Mouse (Mus musculus): ENCODE data around the gene Rab8a. TPM values are rescaled to one million over a fixed set of nuclear protein-coding genes. Genes with fewer than 3 reads are reported as not detected.

The Rab8a gene
- 24.9 and 70.2 TPM in 2 replicates for polyA plus RNA-seq (2012; ENCODE audit: low replicate concordance)

DNA sequence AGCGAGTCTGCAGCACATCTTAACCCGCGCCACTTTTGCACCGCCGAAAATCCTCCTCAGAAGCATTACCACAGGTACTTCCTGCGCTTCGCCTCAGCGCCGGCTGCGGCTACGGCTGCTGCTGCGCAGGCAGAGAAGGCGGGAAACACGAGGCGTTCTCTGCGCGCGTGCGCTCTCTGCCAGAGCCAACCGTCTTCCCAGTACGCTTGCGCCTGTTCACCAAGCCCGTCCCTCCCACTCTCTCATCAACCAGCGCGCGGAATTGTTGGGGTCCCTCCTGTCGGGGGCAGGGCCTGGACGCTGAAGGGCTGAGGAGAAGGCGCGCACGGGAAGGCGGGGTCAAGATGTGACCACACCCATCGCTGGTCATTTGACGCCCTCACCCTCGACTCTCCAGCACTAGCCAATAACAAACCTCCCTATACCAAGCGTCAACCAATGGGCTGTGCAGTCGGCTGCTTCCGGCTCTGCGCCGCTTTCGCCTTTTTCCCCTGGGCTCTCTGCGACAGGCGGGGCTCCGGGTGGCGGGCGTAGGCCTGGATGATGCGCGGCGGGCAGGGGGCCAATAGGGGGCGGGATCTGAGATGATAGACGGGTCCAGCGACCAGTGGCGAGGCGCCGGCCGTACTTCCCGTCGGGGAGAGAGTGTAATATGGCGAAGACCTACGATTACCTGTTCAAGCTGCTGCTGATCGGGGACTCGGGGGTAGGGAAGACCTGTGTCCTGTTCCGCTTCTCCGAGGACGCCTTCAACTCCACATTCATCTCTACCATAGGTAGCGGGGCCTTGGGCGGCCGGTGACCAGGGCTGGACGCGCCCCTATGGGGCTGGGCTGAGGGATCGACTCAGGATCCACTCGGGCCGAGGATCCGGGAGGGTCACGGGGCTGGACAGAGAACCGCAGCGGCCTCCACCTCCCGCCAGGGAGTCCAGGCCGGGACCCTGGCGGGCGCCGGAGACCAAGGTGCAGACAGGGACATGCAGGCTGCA lies at the start of gene Rab8a:
Rab8a (plus strand) TSS at position 494 of the 991 bp plus-strand sequence.

DNA sequence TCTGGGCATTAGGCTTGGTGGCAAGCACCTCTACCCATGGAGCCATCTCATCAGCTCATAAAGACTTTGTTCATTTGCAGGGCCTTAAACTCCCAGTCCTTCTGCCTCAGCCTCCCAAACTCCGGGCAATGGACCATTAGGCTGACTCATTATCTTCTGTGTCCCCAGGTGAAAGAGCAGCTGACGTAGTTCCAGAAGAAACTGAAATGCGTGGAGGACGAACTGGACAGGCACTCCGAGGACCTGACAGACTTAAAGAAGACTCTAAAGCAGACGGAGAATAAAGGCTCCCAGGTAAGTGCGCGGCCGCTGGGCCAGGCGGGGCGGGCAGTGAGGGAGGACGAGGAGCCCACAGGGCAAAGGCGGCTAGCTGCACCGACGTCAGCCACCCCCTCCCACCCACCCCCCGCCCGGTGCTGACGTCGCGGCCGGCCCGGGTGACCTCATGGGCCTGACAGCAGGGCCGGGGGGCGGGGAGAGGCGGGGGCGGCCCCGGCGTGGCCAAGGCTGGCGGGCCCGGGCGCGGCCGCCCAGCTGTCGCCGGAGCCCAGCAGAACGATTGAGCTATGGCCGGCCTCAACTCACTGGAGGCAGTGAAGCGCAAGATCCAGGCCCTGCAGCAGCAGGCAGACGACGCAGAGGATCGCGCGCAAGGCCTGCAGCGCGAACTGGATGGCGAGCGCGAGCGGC lies 26.1 kb upstream of the Rab8a start, which contains the start of gene Tpm4:
Tpm4 (plus strand) TSS at position 220 of the 690 bp plus-strand sequence.

DNA sequence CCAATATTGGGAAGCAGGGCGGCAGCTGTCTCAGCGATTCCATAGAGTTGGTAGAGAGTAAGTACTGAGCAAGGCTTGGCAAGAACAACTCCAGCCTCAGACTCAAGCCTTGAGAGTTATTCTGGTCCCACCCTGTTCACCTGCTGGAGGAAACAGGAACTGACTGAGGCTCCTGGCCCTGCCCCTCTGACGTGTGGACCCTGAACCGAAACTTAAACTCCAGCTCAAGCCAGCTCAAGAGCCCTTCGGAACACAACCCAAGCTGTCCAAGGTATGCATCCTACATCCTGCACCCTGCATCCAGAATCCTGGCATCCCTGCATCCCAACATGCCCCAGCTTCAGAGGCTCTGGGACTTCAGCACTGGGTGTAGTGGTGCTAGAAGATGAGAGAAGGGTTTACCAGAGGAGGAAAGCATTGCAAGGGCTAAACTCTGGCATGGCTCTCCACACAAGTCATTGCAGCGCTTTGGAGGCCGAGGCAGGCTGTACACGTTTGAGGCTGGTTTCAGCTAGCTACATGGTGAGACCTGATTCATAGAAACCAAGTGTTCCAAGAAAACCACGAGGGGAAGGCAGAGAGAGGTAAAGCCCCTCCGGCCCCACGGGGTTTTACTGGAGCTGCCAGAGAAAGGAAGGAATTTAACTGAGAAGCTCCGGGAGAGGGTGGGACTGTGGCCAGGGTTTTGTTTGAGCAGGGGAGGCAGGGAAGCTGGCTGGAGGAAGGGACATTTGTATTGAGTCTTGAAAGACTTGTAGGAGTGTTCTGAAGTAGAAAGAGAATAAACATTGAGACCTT lies 28.6 kb downstream of the Rab8a start, which contains the start of gene Hsh2d:
Hsh2d (plus strand) TSS at position 222 of the 798 bp plus-strand sequence.

DNA sequence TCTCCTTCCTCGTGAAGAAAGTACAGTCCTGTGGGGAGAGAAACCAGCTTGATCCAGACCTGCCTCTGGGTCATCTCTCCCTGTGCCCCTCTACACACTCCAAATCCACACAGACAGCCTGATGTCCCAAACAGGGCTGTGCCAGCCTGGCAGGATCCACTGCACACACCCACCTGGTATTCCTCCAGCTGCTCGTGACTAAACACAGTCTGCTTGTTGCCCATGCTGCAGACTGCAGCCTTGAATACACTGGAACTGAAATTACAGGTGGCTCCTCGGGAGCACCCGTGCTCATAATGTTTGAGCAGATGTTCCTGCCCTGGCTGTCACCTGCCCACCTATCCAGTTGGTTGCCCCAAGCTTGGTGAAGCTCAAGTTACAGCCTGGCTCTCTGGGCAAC lies 51.8 kb downstream of the Rab8a start, which contains the start of gene Cib3:
Cib3 (minus strand) TSS at position 87 of the 400 bp plus-strand sequence.

DNA sequence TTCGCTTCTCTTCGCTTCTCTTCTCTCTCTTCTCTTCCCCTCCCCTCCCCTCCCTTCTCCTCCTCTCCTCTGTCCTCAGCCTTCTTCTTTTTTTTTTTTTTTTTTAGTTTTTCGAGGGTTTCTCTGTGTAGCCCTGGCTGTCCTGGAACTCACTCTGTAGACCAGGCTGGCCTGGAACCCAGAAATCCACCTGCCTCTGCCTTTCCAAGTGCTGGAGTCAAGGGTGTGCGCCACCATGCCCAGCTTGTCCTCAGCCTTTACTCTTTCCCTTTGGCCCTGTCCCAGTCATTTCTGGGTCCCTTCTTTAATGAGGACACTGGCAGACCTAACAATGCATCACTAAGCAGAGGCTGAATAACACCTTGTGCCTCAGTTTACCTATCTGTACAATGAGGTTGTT lies 52.5 kb downstream of the Rab8a start, which contains the start of gene Gm11034:
Gm11034 (minus strand) TSS at position 101 of the 400 bp plus-strand sequence.

DNA sequence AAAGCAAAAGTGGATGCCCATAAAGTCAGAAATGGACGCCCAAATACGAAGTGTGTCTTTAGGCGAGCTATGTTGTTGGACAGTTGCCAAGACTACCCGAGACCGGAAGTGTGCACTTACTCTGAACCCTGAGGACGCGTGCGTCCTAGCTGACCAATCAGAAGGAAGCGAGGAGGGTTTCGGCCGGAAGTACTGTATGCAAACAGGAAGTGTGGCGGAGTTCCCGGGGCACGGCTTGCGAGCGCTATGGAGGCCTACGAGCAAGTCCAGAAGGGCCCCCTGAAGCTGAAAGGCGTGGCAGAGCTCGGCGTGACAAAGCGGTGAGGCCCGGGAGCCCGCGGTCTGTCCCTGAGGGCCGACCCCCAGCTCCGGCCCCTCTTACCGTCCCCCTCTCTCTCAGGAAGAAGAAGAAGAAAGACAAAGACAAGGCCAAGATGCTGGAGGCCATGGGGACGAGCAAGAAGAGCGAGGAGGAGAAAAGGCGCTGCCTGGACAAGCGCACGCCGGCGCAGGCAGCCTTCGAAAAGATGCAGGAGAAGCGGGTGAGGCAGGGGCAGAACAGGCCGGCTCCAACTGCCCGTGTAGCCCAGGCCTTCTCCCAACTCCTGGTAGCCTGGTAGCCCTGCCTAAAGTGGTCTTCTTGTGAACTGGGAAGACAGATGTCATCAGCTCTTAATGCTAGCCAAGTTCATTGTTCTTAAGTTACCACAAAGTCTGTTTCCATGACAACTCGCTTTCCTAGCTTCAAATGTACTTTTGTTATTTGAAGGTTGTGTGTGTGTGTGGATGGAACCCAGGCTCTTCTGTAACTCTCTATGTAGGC lies 58.8 kb downstream of the Rab8a start, which contains the start of gene Fam32a:
Fam32a (plus strand) TSS at position 190 of the 823 bp plus-strand sequence.

Other genes starting within 250 kb of the Rab8a start
- 1.1 and 4.8 TPM in 2 replicates for gene Zfp961, start 210.2 kb upstream of the Rab8a start, polyA plus RNA-seq (2012; ENCODE audit: low replicate concordance)
- gene Cyp4f18, start 151.6 kb upstream of the Rab8a start, polyA plus RNA-seq (2012; ENCODE audit: low replicate concordance) = 6.8 and 30.5 TPM in 2 replicates
- gene Olfr372, start 120.0 kb upstream of the Rab8a start, polyA plus RNA-seq (2012; ENCODE audit: low replicate concordance) = not detected in 2 replicates
- 0.06 TPM in 1 of 2 replicates, not detected in the other for gene Olfr373, start 78.0 kb upstream of the Rab8a start, polyA plus RNA-seq (2012; ENCODE audit: low replicate concordance)
- 0.02 TPM in 1 of 2 replicates, not detected in the other for gene Olfr374, start 54.2 kb upstream of the Rab8a start, polyA plus RNA-seq (2012; ENCODE audit: low replicate concordance)
- 15.1 and 15.6 TPM in 2 replicates for gene Tpm4, start 26.2 kb upstream of the Rab8a start, polyA plus RNA-seq (2012; ENCODE audit: low replicate concordance)
- 4.4 and 24.5 TPM in 2 replicates for gene Hsh2d, start 28.4 kb downstream of the Rab8a start, polyA plus RNA-seq (2012; ENCODE audit: low replicate concordance)
- gene Cib3, start 51.6 kb downstream of the Rab8a start, polyA plus RNA-seq (2012; ENCODE audit: low replicate concordance) = not detected in 2 replicates
- gene Gm11034, start 52.4 kb downstream of the Rab8a start, polyA plus RNA-seq (2012; ENCODE audit: low replicate concordance) = not detected in 2 replicates
- gene Fam32a, start 58.5 kb downstream of the Rab8a start, polyA plus RNA-seq (2012; ENCODE audit: low replicate concordance) = 18.2 and 24.8 TPM in 2 replicates
- gene Ap1m1, start 78.8 kb downstream of the Rab8a start, polyA plus RNA-seq (2012; ENCODE audit: low replicate concordance) = 191 and 210 TPM in 2 replicates
- 10.7 and 26.0 TPM in 2 replicates for gene Gm10282, start 144.1 kb downstream of the Rab8a start, polyA plus RNA-seq (2012; ENCODE audit: low replicate concordance)
- gene Klf2, start 157.8 kb downstream of the Rab8a start, polyA plus RNA-seq (2012; ENCODE audit: low replicate concordance) = 116 and 306 TPM in 2 replicates

Measured in leukemia stem cell, adult 10-12 weeks (primary cell).